Mouse (Mus musculus) cerebellum, adult 9-11 months (tissue): ENCODE data around the gene Scarf1.

ENCODE experiments used
- DNase-seq: peaks from one replicate; pipeline ENCODE4 v3.0.0; 2022

Gene Scarf1

GRCm38 (mm10) chr11:75513336-75513735 lies at the start of gene Scarf1:
TSS of gene Scarf1 (plus strand) at chr11:75513540.
- peak; percentile 26 for DNase-seq

- peak; percentile 33 for DNase-seq
Observed at GRCm38 (mm10) chr11:75463624-75464023, 49.7 kb upstream of the Scarf1 start.

- DNase-seq: no peak
Observed at GRCm38 (mm10) chr11:75464417-75464816, 48.9 kb upstream of the Scarf1 start.

- no peak for DNase-seq
Observed at GRCm38 (mm10) chr11:75465051-75465450, 48.3 kb upstream of the Scarf1 start.

- no peak for DNase-seq
Observed at GRCm38 (mm10) chr11:75466731-75467505, 46.4 kb upstream of the Scarf1 start.

- peak; percentile 21 for DNase-seq
Observed at GRCm38 (mm10) chr11:75467512-75468215, 45.7 kb upstream of the Scarf1 start.

- DNase-seq: no peak
Observed at GRCm38 (mm10) chr11:75468410-75468809, 44.9 kb upstream of the Scarf1 start.

GRCm38 (mm10) chr11:75469261-75469660 lies 44.1 kb upstream of the Scarf1 start:
- no peak for DNase-seq

- DNase-seq: no peak
Observed at GRCm38 (mm10) chr11:75470675-75471074, 42.7 kb upstream of the Scarf1 start.

- no peak for DNase-seq
Observed at GRCm38 (mm10) chr11:75472469-75473081, 40.8 kb upstream of the Scarf1 start.

GRCm38 (mm10) chr11:75473376-75473775 lies 40.0 kb upstream of the Scarf1 start:
- DNase-seq: no peak

- DNase-seq: no peak
Observed at GRCm38 (mm10) chr11:75486192-75486591, 27.1 kb upstream of the Scarf1 start.

GRCm38 (mm10) chr11:75486601-75487285 lies 26.6 kb upstream of the Scarf1 start, which contains the start of gene Prpf8:
TSS of gene Prpf8 (plus strand) at chr11:75486816.
- peak; percentile 97 for DNase-seq

GRCm38 (mm10) chr11:75487496-75487895 lies 25.8 kb upstream of the Scarf1 start:
- DNase-seq: no peak

- DNase-seq: no peak
Observed at GRCm38 (mm10) chr11:75494296-75495049, 18.9 kb upstream of the Scarf1 start.

- DNase-seq: no peak
Observed at GRCm38 (mm10) chr11:75498126-75498525, 15.2 kb upstream of the Scarf1 start.

- DNase-seq: peak; percentile 22
Observed at GRCm38 (mm10) chr11:75508162-75508561, 5.2 kb upstream of the Scarf1 start.

- DNase-seq: peak; percentile 43
Observed at GRCm38 (mm10) chr11:75508904-75509303, 4.4 kb upstream of the Scarf1 start.

- DNase-seq: peak; percentile 70
Observed at GRCm38 (mm10) chr11:75509741-75510626, 3.4 kb upstream of the Scarf1 start, which contains the start of gene Rilp. TSS of gene Rilp (plus strand) at chr11:75510094.

- DNase-seq: peak; percentile 93
Observed at GRCm38 (mm10) chr11:75510627-75510993, 2.7 kb upstream of the Scarf1 start.

- peak; percentile 68 for DNase-seq
Observed at GRCm38 (mm10) chr11:75511213-75511612, 2.1 kb upstream of the Scarf1 start.
